In the genomic region with DNA sequence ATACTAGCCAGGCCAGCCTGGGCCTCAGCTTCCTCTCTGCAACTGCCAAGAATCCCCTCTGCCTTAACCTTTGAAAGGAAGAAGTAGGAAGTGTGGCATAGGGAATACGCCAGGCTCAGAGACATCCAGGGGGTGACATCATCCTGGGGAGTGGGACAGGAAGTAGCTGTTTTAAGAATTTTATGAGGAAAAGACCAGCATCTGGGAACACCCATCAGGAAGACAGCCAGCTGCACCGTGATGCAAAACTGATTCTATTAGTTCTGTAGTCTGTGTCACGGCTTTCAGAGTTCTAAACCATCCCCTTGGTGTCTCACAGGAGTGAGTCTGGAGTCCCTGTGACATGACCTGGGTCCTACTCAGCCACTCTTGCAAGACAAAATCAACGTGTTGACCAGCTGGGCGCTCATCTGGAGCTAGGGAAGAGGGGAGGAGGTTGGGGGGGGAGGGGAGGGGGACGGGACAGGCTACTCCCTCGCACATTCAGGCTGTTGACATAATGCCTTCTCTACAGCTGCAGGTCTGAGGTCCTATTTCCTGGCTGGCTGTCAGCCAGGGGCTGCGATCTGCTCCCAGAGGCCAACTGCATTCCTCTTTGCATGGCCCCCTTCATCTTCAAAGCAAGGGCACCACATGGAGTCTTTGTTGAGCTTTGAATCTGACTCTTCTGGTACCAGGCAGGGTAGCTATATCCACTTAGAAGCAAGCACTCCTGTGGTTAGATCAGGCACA, we compare ENCODE assay signal across 8 mouse cellular contexts. TPM values are rescaled to one million over a fixed set of nuclear protein-coding genes. Genes with fewer than 3 reads are reported as not detected.
DNase-seq lines count a peak whose midpoint lies in the region; ATAC-seq and TF ChIP-seq lines count a peak whose summit lies in the region.
"Had no signal": no experiment of that assay in that cellular context is flagged by ENCODE, and none has a peak within 500 bp of the region (broad histone marks: within the 10 kb centered on the region; RNA-seq: fewer than 3 reads in every experiment).

No protein-coding gene starts in this region.

- no peak for TF ChIP-seq EP300 in stomach, postnatal 0 days (optimal IDR thresholded peaks at IDR 0.05)

- no peaks in the 10 kb centered on the region for H3K9me3 ChIP-seq in midbrain, embryonic 14.5 days (ENCODE audit: control insufficient read depth, low read length)
- H3K9me3 ChIP-seq in midbrain, postnatal 0 days (ENCODE audit: low read length), result no peaks in the 10 kb centered on the region
- no peaks in the 10 kb centered on the region for H3K9me3 ChIP-seq in heart, embryonic 11.5 days (replicated peaks; ENCODE audit: control insufficient read depth, low read length)
- no peaks in the 10 kb centered on the region for H3K9me3 ChIP-seq in stomach, postnatal 0 days (ENCODE audit: control insufficient read depth, low read length)

- no peak overlapping the region for H3K4me2 ChIP-seq in midbrain, embryonic 14.5 days (ENCODE audit: low read length)
- no peak overlapping the region for H3K4me2 ChIP-seq in midbrain, postnatal 0 days (ENCODE audit: low read depth, low read length, poor library complexity, severe bottlenecking)
- peak overlapping the region; percentile 14; the same call in 1 of the 2 replicates for H3K4me2 ChIP-seq in heart, embryonic 11.5 days
- H3K4me2 ChIP-seq in stomach, postnatal 0 days (replicated peaks; ENCODE audit: low read depth), result no peak overlapping the region

- H3K36me3 ChIP-seq in midbrain, embryonic 14.5 days (ENCODE audit: control insufficient read depth, insufficient read depth, low read length), result no peaks in the 10 kb centered on the region
- H3K36me3 ChIP-seq in midbrain, postnatal 0 days (ENCODE audit: insufficient read depth, low read length), result no peaks in the 10 kb centered on the region
- H3K36me3 ChIP-seq in heart, embryonic 11.5 days (ENCODE audit: control insufficient read depth, insufficient read depth, low read length), result no peaks in the 10 kb centered on the region
- H3K36me3 ChIP-seq in stomach, postnatal 0 days (ENCODE audit: control insufficient read depth, insufficient read depth, low read length), result no peaks in the 10 kb centered on the region

- DNase-seq in midbrain, embryonic 14.5 days, result peak; percentile 44
- DNase-seq in midbrain, postnatal 0 days (ENCODE audit: low spot score), result no peak
- peak; percentile 69 to 83 for DNase-seq in kidney, postnatal 4 days
- DNase-seq in stomach, postnatal 0 days (ENCODE audit: low spot score), result peak; percentile 70
- DNase-seq in thymus, postnatal 36 days, result no peak
- DNase-seq in cerebellum, adult 9-11 months, result no peak

- peaks cover 9% of the 10 kb centered on the region; the same call in 1 of the 2 replicates for H3K4me1 ChIP-seq in midbrain, embryonic 14.5 days (ENCODE audit: control insufficient read depth, insufficient read depth, low read length)
- H3K4me1 ChIP-seq in midbrain, postnatal 0 days (ENCODE audit: insufficient read depth, low read length), result peaks cover 4% of the 10 kb centered on the region; the same call in 1 of the 2 replicates
- peaks cover 32% of the 10 kb centered on the region for H3K4me1 ChIP-seq in heart, embryonic 11.5 days (ENCODE audit: control insufficient read depth, insufficient read depth, low read length)
- H3K4me1 ChIP-seq in stomach, postnatal 0 days (replicated peaks; ENCODE audit: control insufficient read depth, insufficient read depth), result peaks cover 7% of the 10 kb centered on the region; the same call in 1 of the 2 replicates

- no peak for ATAC-seq in midbrain, embryonic 14.5 days (ENCODE audit: low FRiP score, low TSS enrichment)
- no peak for ATAC-seq in midbrain, postnatal 0 days (ENCODE audit: low FRiP score)
- peak; percentile 72 for ATAC-seq in heart, embryonic 11.5 days (replicated peaks; ENCODE audit: insufficient number of reproducible peaks, low FRiP score, low TSS enrichment)
- ATAC-seq in stomach, postnatal 0 days (ENCODE audit: low FRiP score, low TSS enrichment), result peak; percentile 51

- H3K27ac ChIP-seq in midbrain, embryonic 14.5 days (replicated peaks; ENCODE audit: low read depth, low read length), result no peak overlapping the region
- H3K27ac ChIP-seq in midbrain, postnatal 0 days (ENCODE audit: low read depth, low read length), result no peak overlapping the region
- peak overlapping the region; percentile 89 for H3K27ac ChIP-seq in heart, embryonic 11.5 days (ENCODE audit: low read depth, low read length)
- peak overlapping the region; percentile 82 for H3K27ac ChIP-seq in stomach, postnatal 0 days (replicated peaks)

- 14% methylated on average over 8 of the region's 8 CpGs for WGBS in midbrain, embryonic 14.5 days
- 21% methylated on average over 8 of the region's 8 CpGs for WGBS in midbrain, postnatal 0 days
- WGBS in heart, embryonic 11.5 days (ENCODE audit: insufficient replicate concordance), result 5% methylated on average over 8 of the region's 8 CpGs
- 14% methylated on average over 8 of the region's 8 CpGs for WGBS in stomach, postnatal 0 days

- no peaks in the 10 kb centered on the region for H3K27me3 ChIP-seq in midbrain, embryonic 14.5 days (ENCODE audit: control insufficient read depth, insufficient read depth, low read length)
- no peaks in the 10 kb centered on the region for H3K27me3 ChIP-seq in midbrain, postnatal 0 days (ENCODE audit: insufficient read depth, low read length)
- no peaks in the 10 kb centered on the region for H3K27me3 ChIP-seq in heart, embryonic 11.5 days (ENCODE audit: control insufficient read depth, insufficient read depth, low read length)
- H3K27me3 ChIP-seq in stomach, postnatal 0 days (ENCODE audit: control insufficient read depth, insufficient read depth, low read length), result no peaks in the 10 kb centered on the region

- no peak overlapping the region for H3K4me3 ChIP-seq in midbrain, embryonic 14.5 days (replicated peaks; ENCODE audit: low read depth, low read length)
- H3K4me3 ChIP-seq in midbrain, postnatal 0 days (ENCODE audit: low read depth, low read length), result no peak overlapping the region
- no peak overlapping the region for H3K4me3 ChIP-seq in heart, embryonic 11.5 days (ENCODE audit: low read depth, low read length)
- H3K4me3 ChIP-seq in stomach, postnatal 0 days (ENCODE audit: low read depth, low read length), result no peak overlapping the region

- TF ChIP-seq CTCF in midbrain, postnatal 0 days (IDR thresholded peaks at IDR 0.05), result no peak
- no peak for TF ChIP-seq CTCF in stomach, postnatal 0 days (IDR thresholded peaks at IDR 0.05; ENCODE audit: low read depth)

- H3K9ac ChIP-seq in midbrain, embryonic 14.5 days (replicated peaks; ENCODE audit: low read length), result no peak overlapping the region
- H3K9ac ChIP-seq in midbrain, postnatal 0 days (replicated peaks; ENCODE audit: low read length, poor library complexity, severe bottlenecking), result no peak overlapping the region
- H3K9ac ChIP-seq in heart, embryonic 11.5 days (ENCODE audit: low read depth, low read length), result no peak overlapping the region
- no peak overlapping the region for H3K9ac ChIP-seq in stomach, postnatal 0 days (ENCODE audit: low read length)

RNA-seq across cellular contexts. Expression of a gene that starts 15.5 kb away (rescaled TPM):
- polyA plus RNA-seq in midbrain, embryonic 14.5 days (2014; fragmentation: Nextera tagmentation; extraction: Ambion mirVana), result 0.36 TPM in 1 of 2 replicates, not detected in the other
- total RNA-seq in midbrain, postnatal 0 days (2014; rRNA removed), result 0.33 TPM in 1 of 2 replicates, not detected in the other
- polyA plus RNA-seq in midbrain, postnatal 0 days (2015; fragmentation: Nextera tagmentation; extraction: Ambion mirVana), result 0.37 and 0.51 TPM in 2 replicates
- 0.29 and 0.58 TPM in 2 replicates for polyA plus RNA-seq in heart, embryonic 11.5 days (2014; fragmentation: Nextera tagmentation; extraction: Ambion mirVana)
- not detected in 2 replicates for polyA plus RNA-seq in stomach, postnatal 0 days (2015; fragmentation: Nextera tagmentation; extraction: Ambion mirVana)
- total RNA-seq: megakaryocyte, adult 5-6 weeks had no signal

RNA-seq across cellular contexts. Expression of a gene that starts 46.4 kb away (rescaled TPM):
- polyA plus RNA-seq in midbrain, embryonic 14.5 days (2014; fragmentation: Nextera tagmentation; extraction: Ambion mirVana), result not detected in 2 replicates
- total RNA-seq in midbrain, postnatal 0 days (2014; rRNA removed), result 0.11 and 0.33 TPM in 2 replicates
- 0.19 TPM in 1 of 2 replicates, not detected in the other for polyA plus RNA-seq in midbrain, postnatal 0 days (2015; fragmentation: Nextera tagmentation; extraction: Ambion mirVana)
- 0.17 TPM in 1 of 2 replicates, not detected in the other for polyA plus RNA-seq in heart, embryonic 11.5 days (2014; fragmentation: Nextera tagmentation; extraction: Ambion mirVana)
- polyA plus RNA-seq in stomach, postnatal 0 days (2015; fragmentation: Nextera tagmentation; extraction: Ambion mirVana), result 3.7 and 3.9 TPM in 2 replicates

Comparison
In these comparisons a context has a peak if more than half of its experiments do, and no peak if none do; other contexts are left out.
1. DNase-seq: peak in midbrain, embryonic 14.5 days (single experiment), kidney, postnatal 4 days (2 of 2) and stomach, postnatal 0 days (single experiment); none in midbrain, postnatal 0 days (single experiment), thymus, postnatal 36 days (0 of 2) and cerebellum, adult 9-11 months (single experiment).
2. ATAC-seq: peak in heart, embryonic 11.5 days (single experiment) and stomach, postnatal 0 days (single experiment); none in midbrain, embryonic 14.5 days (single experiment) and midbrain, postnatal 0 days (single experiment).
3. H3K27ac ChIP-seq: peak in heart, embryonic 11.5 days (single experiment) and stomach, postnatal 0 days (single experiment); none in midbrain, embryonic 14.5 days (single experiment) and midbrain, postnatal 0 days (single experiment).